Mouse (Mus musculus) heart, adult 9 months (tissue): ENCODE measurements around the gene Dbp.
A peak's percentile ranks its signal among the peaks of the same experiment; 100 is the strongest.
"Not testable (repeated sequence)": the region's sequence is repeated elsewhere in the genome, so short reads cannot be mapped to it uniquely, and the experiment has no call there.

Experiments used
- DNase-seq, 2 experiments: peaks; one replicate each; pipeline ENCODE4 v3.0.0; 2022; ENCODE audit warnings: low spot score in 2 of 2

Dbp gene

GRCm38 (mm10) chr7:45704730-45705442, at the start of gene Dbp:
Gene Dbp, plus strand, starts transcription at chr7:45705088.
- peak; percentile 100 for DNase-seq

- no peak for DNase-seq
Observed at GRCm38 (mm10) chr7:45660746-45661478, 44.0 kb upstream of the Dbp start.

GRCm38 (mm10) chr7:45661702-45662101, 43.2 kb upstream of the Dbp start:
- not testable (repeated sequence) for DNase-seq

- no peak for DNase-seq
Observed at GRCm38 (mm10) chr7:45665303-45666138, 39.4 kb upstream of the Dbp start.

DNA sequence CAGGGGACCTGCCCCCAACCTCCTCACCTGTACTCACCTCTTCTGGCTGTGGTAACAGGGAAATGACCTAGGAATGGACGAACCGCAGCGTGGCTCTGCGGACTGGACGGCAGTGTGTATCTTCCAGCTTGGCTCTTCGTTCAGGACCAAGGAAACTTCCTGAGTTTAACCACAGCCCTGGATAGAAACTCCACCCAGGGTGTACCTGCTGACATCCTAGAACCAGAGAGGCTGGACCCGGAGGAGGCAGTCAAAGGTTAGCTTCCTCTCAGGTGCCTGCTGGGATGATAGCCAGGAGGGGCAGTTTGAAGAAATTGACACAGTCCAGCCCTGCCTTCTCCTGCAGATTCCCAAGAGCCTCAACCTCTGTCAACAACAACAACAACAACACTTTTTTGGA, 38.7 kb upstream of the Dbp start, which contains the start of gene Fut2:
Gene Fut2 (minus strand): TSS at position 234 of the 400 bp plus-strand sequence.
- DNase-seq: no peak

DNA sequence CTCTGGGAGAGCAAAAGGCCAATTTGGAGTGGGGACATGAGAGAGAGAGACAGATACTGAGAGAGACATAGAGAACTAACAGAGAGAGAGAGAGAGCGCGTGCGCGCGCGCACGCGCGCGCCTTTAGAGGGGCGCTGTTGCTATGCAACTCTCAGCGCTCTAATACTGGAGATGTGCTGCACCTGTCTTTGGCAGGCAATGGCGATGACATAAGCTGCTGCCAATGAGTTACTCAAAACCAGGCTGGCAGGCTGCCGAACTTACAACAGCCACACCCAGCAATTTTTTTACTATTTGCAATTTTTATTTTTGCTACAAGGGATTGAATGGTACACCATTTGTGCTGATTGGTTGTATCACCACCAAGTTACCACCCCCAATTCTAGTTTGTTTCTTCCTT, 37.1 kb upstream of the Dbp start:
- no peak for DNase-seq

DNA sequence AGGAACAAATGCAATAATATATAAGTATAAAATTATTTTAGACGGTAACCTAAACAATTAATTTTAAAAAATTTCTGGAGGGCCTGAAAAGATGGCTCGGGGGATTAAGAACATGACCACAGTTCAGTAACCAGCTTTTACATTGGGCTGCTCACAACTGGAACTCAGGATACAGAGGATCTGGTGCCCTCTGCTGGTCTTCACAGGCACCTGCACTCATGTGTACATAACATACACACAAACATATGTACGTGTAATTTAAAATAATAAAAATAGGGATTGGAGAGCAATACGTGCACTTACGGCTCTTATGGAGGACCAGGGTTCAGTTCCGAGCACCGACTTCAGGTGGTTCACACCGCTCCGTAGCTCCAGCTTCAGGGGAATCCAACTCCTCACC, 36.0 kb upstream of the Dbp start:
- DNase-seq: no peak

- DNase-seq: no peak
Observed at GRCm38 (mm10) chr7:45677627-45678295, 27.1 kb upstream of the Dbp start.

DNA sequence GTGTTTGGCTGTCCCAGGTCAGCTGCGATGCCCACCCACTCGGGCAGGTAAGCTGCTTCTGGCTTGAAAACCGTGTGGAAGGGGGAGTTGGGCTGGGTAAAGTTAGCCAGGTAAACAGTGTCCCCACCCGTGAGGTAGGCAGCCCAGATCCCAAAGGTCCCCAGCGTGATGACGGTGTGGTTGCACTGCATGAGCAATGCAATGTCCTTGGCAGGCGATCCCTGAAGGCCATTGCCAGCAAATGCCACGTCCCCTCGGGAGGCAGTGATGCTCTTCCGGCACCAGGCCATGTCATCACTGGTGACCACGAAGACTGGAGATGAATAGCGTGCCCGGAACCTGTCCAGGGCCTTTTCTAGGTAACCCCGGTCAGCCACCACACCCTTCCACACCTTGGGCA, 26.4 kb upstream of the Dbp start:
- no peak for DNase-seq

DNA sequence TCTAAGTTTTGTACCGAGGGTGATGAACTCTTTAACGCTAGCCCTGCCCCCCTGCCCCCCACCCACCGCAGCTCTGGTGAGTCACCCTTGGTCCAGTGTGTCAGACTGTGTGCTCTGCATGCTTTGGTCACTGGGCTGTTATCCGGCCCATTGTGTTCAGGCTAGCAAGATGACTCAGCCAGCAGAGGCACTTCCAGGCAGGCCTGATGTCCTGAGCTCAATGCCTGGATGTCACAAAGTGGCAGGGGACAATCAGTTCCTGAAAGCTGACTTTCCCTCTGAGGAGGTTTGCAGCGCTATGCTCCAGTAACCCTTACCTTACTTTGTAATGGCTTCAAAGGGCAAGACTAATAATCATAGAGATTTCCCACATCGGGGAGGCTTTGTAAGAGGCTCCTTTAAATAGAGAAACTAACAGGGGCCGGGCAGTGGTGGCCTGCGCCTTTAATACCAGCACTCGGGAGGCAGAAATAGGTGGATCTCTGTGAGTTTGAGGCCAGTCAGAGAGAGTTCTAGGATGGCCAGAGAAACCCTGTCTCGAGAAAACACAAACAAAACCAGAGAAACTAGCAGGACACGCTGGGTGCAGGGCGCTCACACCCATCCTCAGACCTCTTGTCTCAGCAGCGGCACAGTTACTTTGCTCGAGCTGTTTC, 24.8 kb upstream of the Dbp start:
- peak; percentile 69 to 78 for DNase-seq

- peak; percentile 74 to 79 for DNase-seq
Observed at GRCm38 (mm10) chr7:45681046-45681736, 23.7 kb upstream of the Dbp start.

GRCm38 (mm10) chr7:45682144-45683126, 22.5 kb upstream of the Dbp start:
- DNase-seq: peak; percentile 77 to 83

- DNase-seq: no peak
Observed at GRCm38 (mm10) chr7:45683396-45684050, 21.4 kb upstream of the Dbp start, which contains the start of gene Ntn5. Gene Ntn5, plus strand, starts transcription at chr7:45684022.

- DNase-seq: no peak
Observed at GRCm38 (mm10) chr7:45685811-45686210, 19.1 kb upstream of the Dbp start.

GRCm38 (mm10) chr7:45686841-45687240, 18.0 kb upstream of the Dbp start:
- no peak for DNase-seq

DNA sequence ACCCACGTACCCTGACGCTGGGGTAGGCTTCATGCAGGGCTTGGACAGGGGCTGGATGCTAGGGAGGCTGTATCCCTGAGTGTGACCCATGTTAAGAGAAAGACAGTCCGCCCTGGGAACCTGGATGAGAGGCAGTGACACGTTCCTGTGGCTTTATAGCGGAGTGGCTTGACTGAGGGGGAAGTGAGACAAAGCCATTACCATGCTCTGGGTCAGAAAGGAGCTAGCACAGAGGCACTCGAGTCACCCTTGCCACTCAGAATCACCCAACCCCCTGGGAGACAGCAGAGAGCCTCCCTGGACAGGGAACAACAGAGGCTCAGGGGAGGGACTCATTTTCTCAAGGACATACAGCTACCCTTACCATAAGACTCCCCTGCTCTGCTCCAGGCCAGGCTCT, 15.8 kb upstream of the Dbp start:
- DNase-seq: no peak

- no peak for DNase-seq
Observed at GRCm38 (mm10) chr7:45689800-45690199, 15.1 kb upstream of the Dbp start.

- DNase-seq: no peak
Observed at GRCm38 (mm10) chr7:45692364-45692763, 12.5 kb upstream of the Dbp start.
